Mouse (Mus musculus) embryo, embryonic 9.5 days (tissue): ENCODE results near the gene Btbd3.
A peak's percentile ranks its signal among the peaks of the same experiment; 100 is the strongest.

Source experiments
- DNase-seq: peaks from one replicate; pipeline ENCODE4 v3.0.0-alpha.2; 2017; ENCODE audit errors: extremely low spot score

The Btbd3 gene

DNA sequence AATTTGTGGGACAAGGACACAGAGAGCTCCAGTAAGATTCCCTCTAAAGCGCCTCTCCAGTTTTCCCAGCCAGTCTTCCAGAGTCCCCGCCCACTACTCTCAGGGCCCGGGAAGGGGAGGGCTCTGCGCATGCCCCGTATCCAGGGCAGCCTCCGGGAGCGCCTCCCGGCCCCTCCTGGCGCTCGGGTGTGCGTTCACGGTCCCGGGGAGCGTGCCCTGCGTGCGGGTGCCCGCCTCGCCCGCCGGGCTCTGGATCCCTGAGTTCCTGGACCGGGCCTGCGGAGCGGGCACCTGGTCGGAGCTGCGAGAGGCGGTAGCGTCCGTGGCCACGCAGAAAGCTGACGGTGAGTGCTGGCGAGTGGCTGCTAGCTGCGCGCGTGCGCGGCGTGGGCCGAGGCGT lies at the start of gene Btbd3:
Gene Btbd3, plus strand, starts transcription at position 155 of the 400 bp plus-strand sequence.
- peak; percentile 93 for DNase-seq

DNA sequence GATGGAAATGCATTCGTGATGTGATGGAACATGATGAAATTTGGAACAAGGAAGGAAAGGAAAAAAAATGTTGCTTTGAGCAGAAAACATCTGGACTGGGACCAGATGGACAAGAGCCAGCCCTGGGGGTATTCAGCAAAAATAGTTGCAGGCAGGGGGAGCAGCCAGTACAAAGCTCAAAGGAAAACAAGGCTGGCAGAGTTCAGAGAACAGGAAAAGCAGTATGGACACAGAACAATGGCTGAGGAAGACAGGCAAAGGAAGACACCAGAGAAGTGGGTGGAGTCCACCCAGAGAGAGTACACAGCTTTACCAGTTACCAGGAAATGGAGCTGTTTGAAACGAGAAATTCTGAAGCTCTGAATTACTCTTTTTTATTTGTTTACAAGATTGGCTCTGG lies 40.8 kb upstream of the Btbd3 start:
- peak; percentile 23 for DNase-seq

DNA sequence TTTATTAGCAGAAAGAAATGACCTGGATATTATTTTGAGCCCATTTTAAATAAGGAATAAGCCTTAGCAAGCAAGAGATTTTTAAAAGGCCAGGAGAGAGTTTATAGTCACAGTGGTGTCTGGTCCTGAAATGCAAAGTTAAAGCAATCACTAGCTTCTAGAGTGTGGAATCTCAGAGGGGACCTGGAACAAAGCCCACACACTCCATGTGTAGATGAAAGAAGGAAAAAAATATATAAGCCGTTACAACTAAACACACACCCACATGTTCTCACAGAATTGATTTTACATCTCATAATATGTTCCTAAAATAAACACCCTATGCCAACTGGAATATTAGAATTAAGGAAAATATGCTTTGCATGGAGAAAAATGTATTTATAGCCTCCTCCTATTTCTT lies 36.1 kb upstream of the Btbd3 start:
- DNase-seq: no peak

- no peak for DNase-seq
These were observed 24.1 kb upstream of the Btbd3 start for GRCm38 (mm10) chr2:138232247-138232646.

GRCm38 (mm10) chr2:138236149-138236548 lies 20.2 kb upstream of the Btbd3 start:
- no peak for DNase-seq

GRCm38 (mm10) chr2:138242452-138242851 lies 13.9 kb upstream of the Btbd3 start:
- DNase-seq: no peak

DNA sequence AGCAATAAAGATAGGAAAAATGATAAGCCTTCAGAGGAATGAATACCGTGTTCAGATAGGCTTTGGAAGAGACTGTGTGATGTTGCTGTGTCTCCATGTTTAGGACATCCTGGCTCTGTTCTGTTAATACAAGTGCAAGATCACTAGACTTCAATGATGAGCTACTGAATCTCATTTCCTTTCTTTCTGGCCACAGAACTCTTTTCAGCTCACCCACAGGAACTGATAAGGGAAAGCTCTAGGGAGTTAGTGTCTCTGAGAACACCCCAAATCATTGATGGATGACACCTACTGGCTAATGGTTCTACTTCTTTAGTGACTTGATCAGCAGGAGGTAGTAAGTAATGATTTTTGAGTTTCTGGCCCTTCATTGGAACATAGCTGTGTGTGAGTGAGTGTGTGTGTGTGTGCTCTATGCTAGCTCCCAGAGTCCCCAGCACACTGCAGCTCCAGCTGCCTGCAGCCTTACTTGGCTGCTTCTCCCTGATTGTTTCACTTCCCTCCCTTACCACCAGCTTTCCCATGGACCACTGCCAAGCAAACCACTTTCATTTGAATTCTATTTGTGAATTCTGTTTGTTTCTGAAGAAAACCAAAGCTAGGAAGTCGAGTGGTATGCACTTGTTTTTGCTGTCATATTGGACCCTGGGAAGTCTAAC lies 10.6 kb upstream of the Btbd3 start:
- DNase-seq: no peak

DNA sequence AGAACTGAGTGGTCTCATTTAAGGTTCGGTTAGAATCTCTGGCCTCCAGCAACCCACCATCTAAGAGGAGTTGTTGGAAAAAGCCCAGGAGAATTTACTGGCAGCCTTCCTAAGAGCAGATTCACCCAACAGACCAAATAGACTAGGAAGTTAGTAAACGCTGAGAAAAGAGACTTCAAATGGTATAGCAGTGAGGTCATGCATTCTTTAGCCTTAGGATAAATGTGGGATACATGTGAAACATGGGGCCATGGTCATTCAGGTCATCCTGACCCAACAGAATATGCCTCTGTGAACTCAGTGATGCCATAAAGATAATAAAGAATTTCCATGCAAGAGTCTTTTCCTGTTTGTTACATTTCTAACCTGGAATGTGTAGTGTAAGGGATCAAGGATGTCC lies 8.4 kb upstream of the Btbd3 start:
- DNase-seq: no peak

- DNase-seq: peak; percentile 70
These were observed 596 bp downstream of the Btbd3 start for GRCm38 (mm10) chr2:138256851-138257471.

GRCm38 (mm10) chr2:138257692-138258315 lies 1.4 kb downstream of the Btbd3 start:
- DNase-seq: peak; percentile 72

DNA sequence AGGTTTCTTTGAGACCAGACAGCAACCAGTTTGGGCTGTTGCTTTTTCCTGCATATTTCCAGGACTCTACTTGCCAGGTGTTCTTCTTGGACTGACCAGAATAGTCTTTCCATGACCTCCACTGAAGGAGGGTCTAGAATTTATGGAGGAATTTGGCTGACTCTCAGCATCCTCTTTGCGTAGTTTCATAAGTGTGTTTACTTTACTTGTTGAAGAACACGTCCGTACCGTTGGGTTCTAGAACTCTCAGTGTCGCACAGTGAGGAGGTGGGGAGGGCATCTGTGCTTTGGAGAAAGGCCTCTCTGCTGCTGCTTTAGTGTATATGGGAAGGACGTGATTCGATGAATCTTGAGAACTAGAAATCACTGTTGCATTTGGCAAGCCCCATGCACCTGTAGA lies 4.8 kb downstream of the Btbd3 start:
- no peak for DNase-seq

GRCm38 (mm10) chr2:138262885-138263284 lies 6.5 kb downstream of the Btbd3 start:
- DNase-seq: no peak

DNA sequence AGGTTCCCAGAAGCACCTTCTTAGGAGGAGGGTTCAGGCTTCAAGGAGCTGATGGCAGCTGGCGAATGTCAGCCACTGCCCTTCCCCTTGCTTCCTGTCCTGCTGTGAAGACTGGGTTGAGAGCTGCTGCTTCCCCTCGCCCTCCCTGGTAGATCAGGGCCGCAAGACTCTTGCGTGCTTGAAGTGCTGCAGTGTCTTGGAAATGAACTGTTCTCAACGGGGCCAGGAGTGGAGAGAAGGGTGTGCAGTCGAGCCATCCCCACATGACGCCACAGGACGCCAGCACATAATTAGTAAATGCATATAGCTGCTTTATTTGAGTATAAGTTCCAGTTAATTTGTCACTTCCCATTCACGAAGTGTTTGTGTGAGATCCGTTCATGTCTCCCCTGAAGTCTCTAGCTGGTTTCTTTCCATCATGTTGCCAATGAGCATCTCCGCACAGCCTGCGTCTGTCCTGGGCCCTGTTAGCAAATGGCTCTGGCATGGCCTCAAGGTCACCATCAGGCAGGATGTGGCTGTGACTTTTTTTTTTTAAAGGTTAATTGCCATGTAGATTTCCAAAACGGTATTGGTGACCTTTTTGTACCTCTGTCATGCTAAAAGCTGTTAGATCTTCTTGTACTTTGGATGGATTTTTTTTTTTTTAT lies 9.1 kb downstream of the Btbd3 start:
- DNase-seq: no peak

- DNase-seq: no peak
These were observed 10.3 kb downstream of the Btbd3 start for GRCm38 (mm10) chr2:138266679-138267078.

DNA sequence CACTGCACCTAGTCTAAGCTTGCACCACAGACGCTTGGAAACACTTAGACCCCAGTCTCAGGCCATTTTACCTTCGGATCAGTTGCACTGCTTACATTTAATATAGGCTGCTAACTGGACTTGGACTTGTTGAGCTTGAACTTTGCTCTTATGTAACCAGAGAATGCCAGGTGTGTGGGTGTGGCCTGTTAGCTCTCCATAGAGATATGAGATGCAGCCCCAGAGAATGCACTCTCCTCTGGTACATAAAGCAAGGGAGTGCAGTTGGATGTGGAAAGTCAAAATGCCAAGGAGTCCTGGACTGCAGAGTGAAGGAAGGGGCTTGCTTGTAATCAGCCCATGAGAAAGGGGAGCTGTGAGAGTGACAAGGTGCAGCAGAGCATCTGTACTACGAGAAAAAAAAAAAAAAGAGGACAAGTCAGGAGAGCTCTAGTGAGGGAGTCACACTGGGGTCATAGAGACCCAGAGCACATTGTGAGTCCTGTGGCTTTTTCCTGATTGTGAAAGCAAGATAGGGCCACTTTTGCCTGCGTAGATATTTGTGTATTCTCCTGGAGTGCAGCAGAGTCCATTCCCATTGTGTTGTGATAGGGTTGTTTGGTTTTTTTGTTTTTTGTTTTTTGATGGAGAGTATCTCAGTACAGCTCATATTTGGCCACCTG lies 11.6 kb downstream of the Btbd3 start:
- DNase-seq: no peak

GRCm38 (mm10) chr2:138269330-138269729 lies 13.0 kb downstream of the Btbd3 start:
- DNase-seq: no peak

DNA sequence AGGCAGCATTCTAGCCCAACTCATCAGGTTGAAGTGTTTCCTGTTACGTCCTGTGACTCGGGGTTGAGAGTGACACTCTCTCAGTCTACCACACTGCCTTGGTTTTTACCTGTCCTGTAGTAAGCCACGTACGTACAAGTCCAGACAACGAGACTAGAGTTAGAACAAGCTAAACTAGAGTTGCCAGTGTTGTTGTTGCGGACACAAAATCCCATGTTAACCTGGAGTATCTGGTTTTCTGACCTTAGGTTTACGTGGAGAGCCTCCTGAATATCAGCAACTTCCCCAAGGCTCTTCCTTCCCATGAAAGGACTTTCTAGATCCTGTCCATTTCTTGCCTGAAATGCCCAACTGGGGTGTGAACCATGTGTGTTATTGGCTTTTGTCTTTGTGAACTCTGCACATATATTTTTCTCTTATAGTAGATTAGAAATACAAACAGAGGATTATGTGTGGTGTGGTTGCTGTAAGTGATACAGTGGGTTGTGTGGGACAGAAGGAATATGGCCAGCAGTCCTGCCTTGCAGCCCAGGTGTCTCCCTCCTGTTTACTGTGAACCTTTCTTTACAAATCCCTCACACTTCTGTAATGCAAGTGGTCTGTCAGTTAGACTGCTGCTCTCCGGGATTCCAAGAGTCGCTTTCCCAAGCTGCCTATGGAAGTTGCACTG lies 17.2 kb downstream of the Btbd3 start:
- no peak for DNase-seq

GRCm38 (mm10) chr2:138274086-138274485 lies 17.7 kb downstream of the Btbd3 start:
- DNase-seq: no peak

DNA sequence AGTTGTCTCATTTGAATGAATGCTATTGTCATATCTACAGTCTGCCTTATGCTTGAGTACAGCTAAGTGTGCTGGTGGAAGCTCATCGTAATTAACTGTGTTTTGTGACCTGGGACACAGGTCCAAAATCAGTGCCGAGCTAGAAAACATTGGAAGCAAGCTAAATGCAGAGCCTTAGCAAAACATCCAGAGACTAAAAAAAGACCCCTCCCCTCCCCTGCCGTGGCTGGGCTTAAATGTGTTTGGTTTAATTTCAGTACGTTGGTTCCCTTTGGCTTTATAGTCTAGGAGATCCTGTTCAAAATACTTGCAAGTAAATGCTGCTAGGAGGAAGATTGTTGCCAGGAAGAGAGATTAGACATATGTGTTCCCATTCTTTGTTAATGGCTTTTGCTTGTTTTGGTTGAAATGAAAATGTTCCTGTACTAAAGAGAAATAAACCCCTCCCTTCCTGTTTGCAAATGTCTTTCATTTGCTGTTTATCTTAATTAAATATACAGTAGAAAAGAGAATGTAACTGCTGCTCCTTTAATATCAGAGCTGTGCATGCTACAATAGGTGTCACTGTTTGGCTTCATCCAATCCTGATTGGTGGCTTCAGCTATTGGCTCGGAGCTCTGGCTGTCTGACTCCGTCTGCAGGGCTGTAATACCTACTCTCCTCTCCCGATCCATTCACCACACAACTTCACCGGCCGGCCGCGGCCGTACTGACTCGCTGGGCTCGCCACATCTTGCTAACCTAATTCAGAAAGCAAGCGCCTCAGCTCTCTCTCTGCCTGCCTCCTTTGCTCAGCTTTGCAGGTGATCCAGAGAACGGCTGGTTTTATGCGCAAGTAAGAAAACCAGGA lies 21.7 kb downstream of the Btbd3 start:
- peak; percentile 48 for DNase-seq

DNA sequence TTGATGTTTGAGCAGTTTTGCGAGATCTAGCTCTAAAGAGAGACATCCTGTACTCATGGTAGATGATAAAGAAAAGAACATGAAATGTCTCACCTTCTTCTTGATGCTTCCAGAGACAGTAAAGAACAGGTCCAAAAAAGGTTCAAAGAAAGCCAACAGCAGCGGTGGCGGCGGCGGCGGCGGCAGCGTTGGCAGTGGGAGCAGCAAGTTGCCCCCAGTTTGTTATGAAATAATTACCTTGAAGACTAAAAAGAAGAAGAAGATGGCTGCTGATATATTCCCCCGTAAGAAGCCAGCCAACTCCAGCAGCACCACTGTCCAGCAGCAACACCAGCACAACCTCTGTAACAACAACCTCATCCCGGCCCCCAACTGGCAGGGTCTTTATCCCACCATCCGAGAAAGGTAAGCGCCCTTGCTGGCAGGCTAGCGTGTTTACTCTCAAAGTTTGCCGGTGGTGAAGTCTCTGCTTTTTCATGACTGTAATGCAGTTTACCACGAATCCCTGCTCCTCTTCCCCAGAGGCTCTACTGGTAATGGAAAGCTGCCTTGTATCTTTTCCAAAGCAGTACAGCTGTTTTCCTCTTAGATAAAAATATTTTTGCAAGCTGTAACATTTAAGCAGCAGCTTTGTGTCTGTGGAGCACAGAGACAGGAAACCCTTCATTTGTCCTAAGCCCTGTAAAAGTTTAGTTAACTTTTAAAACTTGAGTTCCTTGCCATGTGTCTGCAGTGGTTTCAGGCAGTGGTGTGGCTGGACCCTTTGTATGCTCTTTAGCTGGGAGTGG lies 22.7 kb downstream of the Btbd3 start:
- DNase-seq: no peak
